Mouse (Mus musculus): ENCODE data around the gene Tgfa. TPM values are rescaled to one million over a fixed set of nuclear protein-coding genes. Genes with fewer than 3 reads are reported as not detected.

The Tgfa gene
- total RNA-seq (2022), result 10 to 100 TPM; 15.0 to 25.1 (median 19.7) TPM

DNA sequence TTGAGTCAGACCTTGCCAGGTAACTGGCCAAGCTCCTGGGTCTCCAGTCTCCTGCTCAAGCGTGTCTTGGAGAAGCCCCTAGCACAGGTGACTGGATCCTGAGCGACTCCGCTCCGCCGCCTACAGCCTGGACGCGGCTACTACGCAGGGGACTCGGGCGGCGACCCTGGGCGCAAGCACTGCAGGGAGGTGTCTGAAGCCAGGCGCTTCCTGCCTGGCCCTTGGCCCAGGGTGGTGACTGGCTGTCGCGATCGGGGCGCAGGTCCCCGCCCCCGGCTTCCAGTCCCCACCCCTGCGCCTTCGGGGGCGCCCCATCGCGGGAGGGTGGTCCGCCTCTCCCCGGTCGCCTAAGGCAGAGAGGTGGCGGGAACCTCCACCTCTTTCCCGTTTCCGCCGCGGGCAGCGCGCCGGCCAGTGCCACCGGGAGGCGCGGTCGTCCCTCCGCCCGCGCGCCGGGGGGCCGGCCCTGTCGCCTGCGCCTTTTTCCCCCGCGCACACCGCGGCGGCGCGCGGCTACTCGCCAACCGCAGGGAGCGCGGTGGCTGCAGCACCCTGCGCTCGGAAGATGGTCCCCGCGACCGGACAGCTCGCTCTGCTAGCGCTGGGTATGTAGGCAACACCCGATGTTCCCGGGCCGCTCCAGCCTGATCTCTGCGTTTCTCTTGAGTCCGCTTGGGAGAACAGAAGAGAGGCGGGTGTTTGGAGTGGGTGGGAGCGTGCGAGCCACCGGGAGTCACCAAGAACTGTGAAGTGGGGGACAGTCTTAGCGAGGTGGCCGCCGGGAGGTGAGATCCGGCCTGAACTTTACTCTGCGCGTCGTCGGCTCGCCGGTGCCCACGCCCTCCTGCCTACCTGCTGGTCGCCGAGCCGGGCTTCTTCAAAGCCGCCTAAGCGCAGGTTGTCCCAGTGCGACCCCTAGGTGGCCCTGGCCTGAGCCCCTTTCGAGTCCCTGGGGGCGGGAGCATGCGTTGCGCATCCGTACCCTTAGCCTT is at the start of gene Tgfa:
Gene Tgfa, plus strand, starts transcription at position 283 of the 992 bp plus-strand sequence.
- peak; percentile 72 for DNase-seq

DNA sequence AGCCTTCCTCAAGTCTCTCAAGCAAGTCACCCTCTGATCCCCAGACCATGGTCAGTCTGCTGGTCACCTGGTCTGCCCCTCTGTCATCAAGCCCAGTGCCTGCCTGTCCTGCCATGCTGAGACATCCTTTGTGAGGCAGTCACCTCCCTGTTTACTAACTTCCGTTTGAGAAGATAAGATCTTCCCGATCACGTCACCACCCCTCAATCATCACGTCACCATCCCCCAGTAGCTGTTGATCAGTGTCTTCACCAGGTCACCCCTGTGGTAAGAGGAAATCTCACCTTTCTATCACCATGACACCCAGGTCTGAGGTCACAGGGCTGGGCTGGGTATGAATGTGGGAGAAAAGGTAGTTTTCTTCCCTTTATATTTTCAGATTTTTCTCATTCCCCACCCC is 46.5 kb upstream of the Tgfa start:
- no peak for DNase-seq

- no peak for DNase-seq
Measured at GRCm38 (mm10) chr6:86149001-86149400, 46.0 kb upstream of the Tgfa start.

DNA sequence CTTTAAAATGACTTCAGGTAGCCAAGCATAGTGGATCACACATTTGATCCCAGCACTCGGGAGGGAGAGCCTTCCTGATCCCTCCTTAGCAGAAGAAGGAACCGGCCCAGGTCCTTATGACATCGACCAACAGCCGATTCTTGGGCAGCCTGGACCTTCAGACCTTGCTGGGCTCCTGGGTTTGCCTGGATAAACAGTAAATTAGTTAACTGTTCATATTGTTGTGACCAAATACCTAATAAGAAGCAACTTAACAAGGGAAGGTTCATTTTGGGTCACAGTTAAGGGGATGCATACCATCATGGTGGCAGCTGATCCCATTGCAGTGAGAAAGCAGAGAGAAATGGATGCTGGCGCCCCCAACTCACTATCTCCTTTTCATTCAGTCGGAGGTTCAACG is 42.3 kb upstream of the Tgfa start:
- DNase-seq, result no peak

GRCm38 (mm10) chr6:86153436-86153990 is 41.5 kb upstream of the Tgfa start:
- DNase-seq, result no peak

- no peak for DNase-seq
Measured at GRCm38 (mm10) chr6:86154006-86154405, 41.0 kb upstream of the Tgfa start.

DNA sequence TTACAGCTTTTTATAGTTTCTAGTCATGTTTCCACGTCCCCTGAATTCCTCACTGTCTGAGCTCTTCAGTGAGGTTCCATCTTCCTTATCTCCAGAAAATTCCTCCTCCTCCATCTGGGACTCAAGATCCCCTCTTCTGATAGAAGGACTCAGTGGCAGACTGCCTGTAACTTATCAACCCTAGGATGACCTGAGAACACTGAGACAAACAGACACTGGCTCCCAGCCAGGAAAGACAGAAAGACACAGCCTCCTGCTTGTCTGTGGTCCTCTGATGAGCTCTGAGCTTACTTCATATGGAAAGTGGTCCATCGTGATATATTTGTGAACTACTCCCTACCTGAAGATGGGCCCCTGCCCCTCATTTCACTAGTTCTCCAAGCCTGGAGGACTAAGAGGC is 40.5 kb upstream of the Tgfa start:
- no peak for DNase-seq

DNA sequence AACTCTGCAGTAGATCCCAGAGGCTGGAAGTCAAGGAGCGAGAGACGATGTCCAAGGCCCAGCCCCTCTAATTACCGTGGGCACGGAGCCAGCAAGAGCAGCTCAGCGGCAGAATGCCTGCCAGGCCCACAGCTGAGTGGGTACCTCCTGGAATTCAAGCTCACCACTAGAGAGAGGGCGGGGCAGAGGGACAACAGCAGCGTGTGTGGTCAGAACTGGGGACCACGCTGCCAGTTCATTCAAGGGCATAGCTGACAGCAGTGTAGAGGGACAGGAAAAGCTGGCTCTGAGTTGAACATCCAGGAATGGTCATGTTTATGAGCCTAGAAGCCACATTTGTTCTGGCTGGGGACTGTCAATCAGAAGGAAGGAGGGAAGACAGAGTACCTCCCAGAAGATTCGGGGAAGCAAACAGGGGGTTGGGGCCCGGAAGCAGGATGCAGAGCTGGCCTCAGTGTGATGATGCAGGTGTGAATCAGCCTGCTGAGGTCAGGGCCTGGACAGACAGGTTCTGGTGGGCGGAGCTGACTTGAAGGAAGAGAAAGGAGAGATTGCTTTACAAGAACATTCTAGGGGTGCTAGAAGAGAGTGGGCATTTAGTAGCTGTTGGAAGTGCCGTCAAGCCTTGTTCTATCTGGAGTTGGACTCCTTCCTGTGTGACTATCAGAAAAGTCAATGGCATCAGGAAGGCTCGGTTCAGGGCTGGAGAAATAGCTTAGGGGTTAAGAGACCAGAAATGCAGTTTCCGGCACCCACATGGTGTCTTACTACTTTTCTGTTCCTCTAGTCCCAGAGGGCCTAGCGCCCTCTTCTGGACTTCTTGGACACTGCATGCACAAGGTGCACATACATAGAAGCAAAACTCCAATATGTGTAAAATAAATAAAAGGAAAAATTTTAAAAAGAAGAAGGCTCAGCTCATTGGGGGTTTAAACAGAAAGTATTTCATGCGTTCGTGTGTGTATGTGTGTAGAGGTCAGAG is 37.5 kb upstream of the Tgfa start:
- DNase-seq, result no peak

GRCm38 (mm10) chr6:86160878-86161277 is 34.1 kb upstream of the Tgfa start:
- DNase-seq, result no peak

DNA sequence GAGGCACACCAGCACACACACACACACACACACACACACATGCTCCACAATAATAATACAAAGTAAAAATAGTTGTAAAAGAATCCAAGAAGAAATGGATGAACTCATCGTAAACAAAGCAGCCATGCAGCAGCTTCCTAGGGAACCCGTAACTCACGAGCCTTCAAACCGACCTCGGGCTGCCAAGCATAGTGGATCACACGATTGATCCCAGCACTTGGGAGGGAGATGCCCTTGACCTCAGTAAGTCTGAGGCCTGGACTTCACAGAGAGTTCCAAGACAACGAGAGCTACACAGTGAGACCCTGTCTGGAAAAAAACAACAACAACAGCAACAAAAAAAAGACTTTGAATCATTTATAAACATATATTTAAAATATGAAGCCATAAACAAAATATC is 33.4 kb upstream of the Tgfa start:
- peak; percentile 42 for DNase-seq

- no peak for DNase-seq
Measured at GRCm38 (mm10) chr6:86164028-86164427, 31.0 kb upstream of the Tgfa start.

DNA sequence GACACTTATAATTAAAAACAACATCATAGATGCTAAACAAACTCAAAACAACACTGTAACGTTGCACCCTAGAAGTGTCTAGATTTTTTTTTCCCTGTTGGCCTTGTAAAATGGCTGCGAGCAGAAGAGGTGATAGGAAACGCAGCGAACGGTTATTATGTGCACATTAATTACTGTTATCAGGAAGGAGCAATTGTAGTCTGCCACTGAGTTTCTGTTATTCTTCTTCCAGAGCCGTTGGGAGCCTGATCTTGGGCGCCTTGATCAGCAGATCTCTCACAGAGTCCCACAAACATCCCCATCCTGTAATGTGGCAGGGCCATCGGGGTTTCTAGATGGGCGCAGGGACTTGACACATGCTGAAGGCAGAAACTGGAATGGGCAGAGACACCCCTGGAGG is 28.6 kb upstream of the Tgfa start:
- DNase-seq, result no peak

- DNase-seq, result no peak
Measured at GRCm38 (mm10) chr6:86167851-86168250, 27.2 kb upstream of the Tgfa start.

GRCm38 (mm10) chr6:86169166-86169565 is 25.9 kb upstream of the Tgfa start:
- peak; percentile 82 for DNase-seq

DNA sequence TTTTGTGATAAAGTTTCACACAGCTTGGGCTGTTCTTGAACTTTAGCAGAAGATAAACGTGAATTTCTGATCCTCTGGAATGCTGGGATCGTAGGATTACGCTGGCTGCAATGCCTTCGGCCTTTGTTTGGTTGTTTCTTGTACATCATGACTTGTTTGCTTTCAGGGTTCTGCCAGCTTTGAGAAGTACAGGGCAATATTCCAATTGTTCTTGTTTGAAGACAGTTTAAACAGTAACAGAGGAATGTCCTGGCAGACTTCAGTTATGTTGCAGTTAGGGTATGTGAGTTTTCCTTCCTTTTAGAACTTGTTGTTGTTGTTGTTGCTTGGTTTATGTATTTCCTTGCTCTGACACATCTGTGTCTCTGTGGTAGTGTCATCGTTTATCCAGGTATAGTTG is 18.8 kb upstream of the Tgfa start:
- no peak for DNase-seq

DNA sequence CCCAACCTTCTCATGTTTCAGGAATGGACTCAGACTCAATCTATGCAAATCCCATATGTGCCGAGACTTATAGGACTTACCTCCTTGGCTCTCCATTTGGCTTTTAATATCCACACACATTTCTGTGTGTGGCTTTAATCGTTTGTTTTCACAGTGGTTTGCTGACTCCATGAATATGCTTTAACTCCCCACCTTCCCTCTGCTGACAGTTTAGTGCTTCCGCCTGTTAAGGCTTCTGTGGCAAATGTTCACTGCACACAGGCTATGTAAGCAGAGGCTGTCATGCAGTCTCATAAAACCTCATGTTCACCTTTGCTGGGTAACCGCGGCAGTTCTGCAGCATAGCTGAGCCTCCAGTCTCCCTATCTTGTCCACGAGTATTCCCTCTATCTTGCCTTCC is 18.3 kb upstream of the Tgfa start:
- DNase-seq, result no peak

DNA sequence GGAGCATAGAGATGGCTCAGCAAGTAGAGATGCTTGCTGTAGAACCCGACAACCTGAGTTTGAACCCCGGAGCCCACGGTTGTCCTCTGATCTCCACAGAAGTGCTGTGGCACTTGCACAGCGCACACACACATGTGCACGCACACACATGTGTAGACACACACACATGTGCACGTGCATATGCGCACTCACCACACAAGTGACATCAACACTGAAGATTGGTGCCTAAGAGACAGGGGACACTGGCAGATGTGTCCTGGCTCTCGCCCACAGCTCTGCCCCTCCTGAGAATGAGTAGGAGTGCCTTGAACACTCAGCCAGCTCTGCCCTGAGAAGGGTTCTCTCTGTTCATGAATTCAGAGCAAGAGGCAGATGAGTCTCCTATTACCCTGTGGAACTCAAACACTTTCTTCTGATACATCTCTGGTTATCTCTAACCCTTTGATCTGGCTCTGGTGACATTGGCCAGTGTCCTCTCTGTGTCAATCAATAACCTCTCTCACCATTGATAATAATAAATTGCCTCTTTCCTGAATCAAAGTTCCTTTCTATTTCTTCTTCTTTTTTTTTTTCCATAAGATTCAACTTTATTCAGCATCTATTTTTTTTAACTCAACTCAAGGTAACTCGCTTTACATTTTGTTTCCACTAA is 17.6 kb upstream of the Tgfa start:
- no peak for DNase-seq

DNA sequence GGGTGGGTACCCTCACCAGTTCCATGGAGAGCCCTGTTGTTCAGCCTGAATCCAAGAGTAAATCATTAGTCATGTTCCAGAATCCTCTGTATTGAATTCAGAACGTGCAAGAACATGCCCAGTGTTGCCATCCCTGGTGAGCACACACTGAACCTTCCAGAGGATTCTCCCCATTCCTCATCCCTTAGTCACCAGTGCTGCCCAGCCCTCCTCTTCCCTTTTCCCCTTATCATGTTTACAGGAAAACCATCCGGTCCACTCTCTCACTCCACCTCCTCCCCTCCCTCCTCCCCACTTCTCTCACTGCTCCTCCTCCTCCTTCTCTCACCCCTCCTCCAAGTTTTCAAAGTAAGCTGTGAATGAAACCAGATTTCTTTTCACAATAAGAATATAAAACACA is 14.4 kb upstream of the Tgfa start:
- DNase-seq, result no peak

DNA sequence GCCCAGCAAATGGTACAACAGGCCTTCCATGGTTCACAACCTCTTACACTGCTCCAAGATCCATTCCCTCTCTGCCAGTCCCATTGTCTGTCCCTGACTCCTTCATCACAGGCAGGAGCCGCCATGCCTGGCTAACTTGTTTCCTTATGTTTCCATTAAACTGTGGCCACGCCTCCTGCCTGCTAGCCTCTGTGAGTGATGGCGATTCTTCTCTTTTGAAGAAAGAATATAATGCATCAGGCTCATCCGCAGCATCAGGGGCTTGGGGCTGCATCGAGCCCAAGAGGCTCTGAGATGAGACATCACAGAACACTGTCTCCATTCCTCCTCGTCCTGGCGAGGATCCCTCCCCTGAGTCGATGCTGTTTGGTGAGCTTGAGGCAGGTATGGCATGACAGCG is 13.0 kb upstream of the Tgfa start:
- DNase-seq, result no peak

GRCm38 (mm10) chr6:86182626-86183025 is 12.4 kb upstream of the Tgfa start:
- no peak for DNase-seq

- no peak for DNase-seq
Measured at GRCm38 (mm10) chr6:86186106-86186955, 8.7 kb upstream of the Tgfa start.

Data from adrenal gland, adult 8-10 months (tissue).